Mouse (Mus musculus) MEL (cell line): ENCODE results near the gene Ube2o. TPM values are rescaled to one million over a fixed set of nuclear protein-coding genes. Genes with fewer than 3 reads are reported as not detected.

Experiments
- DNase-seq: peaks from one replicate; pipeline ENCODE4 v3.0.0; 2011; ENCODE audit warnings: low read depth, low spot score
- H3K27ac ChIP-seq: 2 replicates; pipeline ENCODE4 v1.5.1; 2012; ENCODE audit warnings: low read depth, mild to moderate bottlenecking, control low read depth, low read length, moderate library complexity; ENCODE audit not compliant: control insufficient read depth
- H3K27me3 ChIP-seq, 2 experiments: fragments of 150-350 bp in 1 of 2; sonication (generic) in 1 of 2; 2 replicates each; pipeline ENCODE4 v1.6.1; 2012; ENCODE audit warnings: low read length in 2 of 2, mild to moderate bottlenecking in 2 of 2, improper control_type of control experiment in 1 of 2, moderate library complexity in 1 of 2; ENCODE audit not compliant: insufficient read depth in 2 of 2, control insufficient read depth in 1 of 2
- H3K36me3 ChIP-seq, 2 experiments: 2 replicates each; pipeline ENCODE4 v1.6.1; 2012 to 2014; ENCODE audit warnings: low read length in 2 of 2, improper control_type of control experiment in 1 of 2, inconsistent platforms in 1 of 2, mild to moderate bottlenecking in 1 of 2; ENCODE audit not compliant: insufficient read depth in 2 of 2, control insufficient read depth in 1 of 2
- H3K4me1 ChIP-seq, 2 experiments: fragments of 150-350 bp in 1 of 2; sonication (generic) in 1 of 2; 2 replicates each; pipeline ENCODE4 v1.6.1; 2012; ENCODE audit warnings: low read length in 2 of 2, improper control_type of control experiment in 1 of 2, mild to moderate bottlenecking in 1 of 2; ENCODE audit not compliant: insufficient read depth in 2 of 2, control insufficient read depth in 1 of 2
- H3K4me3 ChIP-seq, 2 experiments: fragments of 150-350 bp in 1 of 2; sonication (generic) in 1 of 2; 2 replicates each; pipeline ENCODE4 v1.5.1; 2012; ENCODE audit warnings: low read depth in 2 of 2, low read length in 2 of 2, mild to moderate bottlenecking in 2 of 2, moderate library complexity in 2 of 2, control low read depth in 1 of 2, improper control_type of control experiment in 1 of 2; ENCODE audit not compliant: control insufficient read depth in 1 of 2, insufficient read depth in 1 of 2
- H3K79me2 ChIP-seq: 2 replicates; pipeline ENCODE4 v1.6.1; 2012; ENCODE audit warnings: mild to moderate bottlenecking, low read length, moderate library complexity; ENCODE audit not compliant: control insufficient read depth, poor library complexity, insufficient read depth
- H3K9ac ChIP-seq: 2 replicates; pipeline ENCODE4 v1.6.1; 2012; ENCODE audit warnings: low read depth, mild to moderate bottlenecking, control low read depth, low read length, moderate library complexity; ENCODE audit not compliant: control insufficient read depth, poor library complexity, severe bottlenecking
- H3K9me3 ChIP-seq: fragments of 150-350 bp; sonication (generic); replicated peaks from 2 replicates; pipeline ENCODE4 v1.6.1; 2012; ENCODE audit warnings: mild to moderate bottlenecking, low read length, improper control_type of control experiment, moderate library complexity; ENCODE audit not compliant: insufficient read depth
- CHD1 ChIP-seq: IDR thresholded peaks from 2 replicates; pipeline ENCODE4 v1.6.1; 2012; ENCODE audit warnings: low read depth, mild to moderate bottlenecking, inconsistent platforms, low read length, improper control_type of control experiment
- CHD2 ChIP-seq: IDR thresholded peaks from 2 replicates; pipeline ENCODE4 v1.6.1; 2011; ENCODE audit warnings: low read length, improper control_type of control experiment
- CTCF ChIP-seq, 3 experiments: IDR thresholded peaks in 2 of 3; conservative IDR thresholded peaks in 1 of 3; 2 replicates each; pipeline ENCODE4 v1.5.1; 2011 to 2012; ENCODE audit warnings: low read length in 3 of 3, low read depth in 2 of 3, mild to moderate bottlenecking in 2 of 3, improper control_type of control experiment in 1 of 3, inconsistent platforms in 1 of 3, mixed read lengths in 1 of 3, moderate library complexity in 1 of 3; ENCODE audit not compliant: control insufficient read depth in 1 of 3, insufficient read depth in 1 of 3, poor library complexity in 1 of 3, severe bottlenecking in 1 of 3
- E2F4 ChIP-seq: IDR thresholded peaks from 2 replicates; pipeline ENCODE4 v1.6.1; 2011; ENCODE audit warnings: low read depth, low read length, improper control_type of control experiment, borderline replicate concordance
- ELF1 ChIP-seq: IDR thresholded peaks from 2 replicates; pipeline ENCODE4 v1.6.1; 2014; ENCODE audit warnings: low read depth, mild to moderate bottlenecking, inconsistent platforms, low read length, improper control_type of control experiment, moderate library complexity
- EP300 ChIP-seq, 2 experiments: IDR thresholded peaks; 2 replicates each; pipeline ENCODE4 v1.6.1; 2011; ENCODE audit warnings: improper control_type of control experiment in 2 of 2, low read length in 2 of 2, low read depth in 1 of 2, mild to moderate bottlenecking in 1 of 2
- ETS1 ChIP-seq: IDR thresholded peaks from 2 replicates; pipeline ENCODE4 v1.6.1; 2012; ENCODE audit warnings: low read depth, mild to moderate bottlenecking, inconsistent platforms, low read length, improper control_type of control experiment, moderate library complexity
- GATA1 ChIP-seq: IDR thresholded peaks from 2 replicates; pipeline ENCODE4 v1.6.1; 2011; ENCODE audit warnings: low read depth, low read length, improper control_type of control experiment
- HCFC1 ChIP-seq: IDR thresholded peaks from 2 replicates; pipeline ENCODE4 v1.6.1; 2012; ENCODE audit warnings: low read depth, mild to moderate bottlenecking, inconsistent platforms, low read length, improper control_type of control experiment, moderate library complexity
- JUND ChIP-seq: IDR thresholded peaks from 2 replicates; pipeline ENCODE4 v1.6.1; 2011; ENCODE audit warnings: low read depth, mild to moderate bottlenecking, improper control_type of control experiment, low read length
- KAT2A ChIP-seq: conservative IDR thresholded peaks from 2 replicates; pipeline ENCODE4 v1.6.1; 2012; ENCODE audit warnings: low read depth, low read length, improper control_type of control experiment, inconsistent platforms
- MAFK ChIP-seq: IDR thresholded peaks from 2 replicates; pipeline ENCODE4 v1.6.1; 2011; ENCODE audit warnings: low read depth, mild to moderate bottlenecking, low read length, improper control_type of control experiment, borderline replicate concordance
- MAZ ChIP-seq: IDR thresholded peaks from 2 replicates; pipeline ENCODE4 v1.6.1; 2012; ENCODE audit warnings: low read depth, mild to moderate bottlenecking, inconsistent platforms, low read length, improper control_type of control experiment
- MEF2A ChIP-seq: IDR thresholded peaks from 2 replicates; pipeline ENCODE4 v1.6.1; 2014; ENCODE audit warnings: low read depth, mild to moderate bottlenecking, inconsistent platforms, low read length, improper control_type of control experiment; ENCODE audit not compliant: poor library complexity, insufficient replicate concordance, severe bottlenecking; ENCODE audit errors: extremely low read depth
- MYB ChIP-seq: IDR thresholded peaks from 2 replicates; pipeline ENCODE4 v1.6.1; 2011; ENCODE audit warnings: mild to moderate bottlenecking, low read depth, low read length, improper control_type of control experiment
- MYC ChIP-seq: IDR thresholded peaks from 2 replicates; pipeline ENCODE4 v1.6.1; 2011; ENCODE audit warnings: low read depth, mild to moderate bottlenecking, low read length, improper control_type of control experiment, moderate library complexity
- NELFE ChIP-seq: IDR thresholded peaks from 2 replicates; pipeline ENCODE4 v1.6.1; 2011; ENCODE audit warnings: low read depth, low read length, improper control_type of control experiment
- NRF1 ChIP-seq: IDR thresholded peaks from 2 replicates; pipeline ENCODE4 v1.6.1; 2014; ENCODE audit warnings: low read depth, mild to moderate bottlenecking, inconsistent platforms, low read length, improper control_type of control experiment, moderate library complexity; ENCODE audit not compliant: poor library complexity, insufficient read depth, severe bottlenecking
- POLR2A ChIP-seq, 2 experiments: IDR thresholded peaks; 2 replicates each; pipeline ENCODE4 v1.6.1; 2011 to 2012; ENCODE audit warnings: low read length in 2 of 2, mild to moderate bottlenecking in 2 of 2, control low read depth in 1 of 2, improper control_type of control experiment in 1 of 2, low read depth in 1 of 2, moderate library complexity in 1 of 2; ENCODE audit not compliant: control insufficient read depth in 1 of 2, insufficient read depth in 1 of 2, poor library complexity in 1 of 2
- POLR2AphosphoS2 ChIP-seq: IDR thresholded peaks from 2 replicates; pipeline ENCODE4 v1.6.1; 2011; ENCODE audit warnings: low read length, improper control_type of control experiment
- POLR2AphosphoS5 ChIP-seq: IDR thresholded peaks from 2 replicates; pipeline ENCODE4 v1.6.1; 2012; ENCODE audit warnings: low read depth, borderline replicate concordance, mild to moderate bottlenecking, inconsistent platforms, low read length, moderate library complexity, mixed read lengths
- RAD21 ChIP-seq: IDR thresholded peaks from 2 replicates; pipeline ENCODE4 v1.6.1; 2011; ENCODE audit warnings: mild to moderate bottlenecking, low read depth, low read length, improper control_type of control experiment
- RCOR1 ChIP-seq: IDR thresholded peaks from 2 replicates; pipeline ENCODE4 v1.6.1; 2012; ENCODE audit warnings: low read depth, mild to moderate bottlenecking, inconsistent platforms, low read length, improper control_type of control experiment
- TAL1 ChIP-seq: IDR thresholded peaks from 2 replicates; pipeline ENCODE4 v1.6.1; 2012; ENCODE audit warnings: mild to moderate bottlenecking, inconsistent platforms, low read length, moderate library complexity, mixed read lengths
- TBP ChIP-seq: IDR thresholded peaks from 2 replicates; pipeline ENCODE4 v1.8.0; 2011; ENCODE audit warnings: low read depth, low read length, improper control_type of control experiment
- TCF12 ChIP-seq: IDR thresholded peaks from 2 replicates; pipeline ENCODE4 v1.6.1; 2014; ENCODE audit warnings: low read depth, mild to moderate bottlenecking, inconsistent platforms, low read length, improper control_type of control experiment, moderate library complexity
- UBTF ChIP-seq: IDR thresholded peaks from 2 replicates; pipeline ENCODE4 v1.6.1; 2012; ENCODE audit warnings: low read depth, mild to moderate bottlenecking, inconsistent platforms, low read length, improper control_type of control experiment, moderate library complexity, borderline replicate concordance; ENCODE audit not compliant: insufficient read depth
- USF1 ChIP-seq: IDR thresholded peaks from 2 replicates; pipeline ENCODE4 v1.6.1; 2014; ENCODE audit warnings: low read depth, mild to moderate bottlenecking, inconsistent platforms, low read length, improper control_type of control experiment, moderate library complexity
- USF2 ChIP-seq, 2 experiments: IDR thresholded peaks; 2 replicates each; pipeline ENCODE4 v1.6.1; 2011 to 2012; ENCODE audit warnings: improper control_type of control experiment in 2 of 2, low read length in 2 of 2, borderline replicate concordance in 1 of 2, inconsistent platforms in 1 of 2, low read depth in 1 of 2, mild to moderate bottlenecking in 1 of 2; ENCODE audit not compliant: insufficient read depth in 1 of 2
- ZKSCAN1 ChIP-seq: IDR thresholded peaks from 2 replicates; pipeline ENCODE4 v1.6.1; 2012; ENCODE audit warnings: low read depth, mild to moderate bottlenecking, inconsistent platforms, low read length, improper control_type of control experiment, moderate library complexity
- ZMIZ1 ChIP-seq: IDR thresholded peaks from 2 replicates; pipeline ENCODE4 v1.6.1; 2012; ENCODE audit warnings: low read depth, mild to moderate bottlenecking, inconsistent platforms, low read length, improper control_type of control experiment, moderate library complexity
- ZNF384 ChIP-seq: IDR thresholded peaks from 2 replicates; pipeline ENCODE4 v1.6.1; 2012; ENCODE audit warnings: low read depth, mild to moderate bottlenecking, inconsistent platforms, low read length, improper control_type of control experiment
- polyA plus RNA-seq, 2 experiments: library from polyadenylated mRNA; stranded (reverse) in 1 of 2; unstranded in 1 of 2; fragments of >175 nt in 1 of 2; fragments of >200 nt in 1 of 2; gene quantifications; 2 replicates each; pipeline versions ENCODE4 v1.2.1 to v1.2.4; 2012; ENCODE audit warnings: low replicate concordance in 2 of 2, low read depth in 1 of 2; ENCODE audit not compliant: insufficient read length in 2 of 2, insufficient read depth in 1 of 2, missing spikeins in 1 of 2
- total RNA-seq: library from RNA; depleted of rRNA; stranded (reverse); fragments of 300-350 nt; gene quantifications from 2 replicates; pipeline ENCODE4 v1.2.3, GENCODE M21; 2012

Gene Ube2o
- total and polyA plus RNA-seq, 3 experiments = 22.9 to 42.8 TPM; not detected in 1

GRCm38 (mm10) chr11:116493795-116494252 is 87.4 kb downstream of the Ube2o start, which contains the start of gene Prpsap1 (continued):
- TF ChIP-seq ELF1 = no peak
- TF ChIP-seq ZMIZ1 = no peak
- TF ChIP-seq USF2 (IDR thresholded peaks at IDR 0.05; ENCODE audit: borderline replicate concordance in 1 of 2, insufficient read depth in 1 of 2, low read depth in 1 of 2, low read length in 2 of 2) = no peak
- no peak for TF ChIP-seq MYB
- TF ChIP-seq TBP = peak; percentile 79
- TF ChIP-seq MEF2A = no peak
- no peak for TF ChIP-seq JUND
- TF ChIP-seq CHD1 = no peak
- TF ChIP-seq POLR2A (IDR thresholded peaks at IDR 0.05; ENCODE audit: control insufficient read depth in 1 of 2, insufficient read depth in 1 of 2, low read depth in 1 of 2, low read length in 2 of 2, poor library complexity in 1 of 2) = no peak
- no peak for TF ChIP-seq NELFE
- no peak for TF ChIP-seq KAT2A
- TF ChIP-seq CTCF (IDR thresholded peaks at IDR 0.05 in 2 of 3, conservative IDR thresholded peaks at IDR 0.05 in 1 of 3; ENCODE audit: control insufficient read depth in 1 of 3, insufficient read depth in 1 of 3, low read depth in 2 of 3, low read length in 3 of 3, poor library complexity in 1 of 3, severe bottlenecking in 1 of 3) = peak; percentile 90 to 96 (median 96)

DNA sequence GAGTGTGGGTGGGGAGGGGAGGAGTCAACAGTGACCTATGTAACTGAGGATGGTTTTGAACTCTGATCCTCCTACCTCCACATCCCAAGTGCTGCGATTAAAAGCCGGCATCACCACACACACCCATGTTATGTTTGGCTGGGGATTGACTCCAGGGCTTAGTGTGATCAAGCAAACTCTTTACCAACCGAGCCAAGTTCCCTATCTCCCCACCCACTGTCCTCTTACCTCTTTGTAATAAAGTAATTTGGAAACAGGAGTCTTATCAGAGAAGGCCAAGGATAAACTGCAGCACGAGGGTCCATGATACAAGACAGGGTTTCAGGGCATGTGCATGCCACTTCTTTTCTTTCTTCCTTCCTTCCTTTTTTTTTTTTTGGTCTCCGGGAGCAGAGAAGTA is 88.1 kb downstream of the Ube2o start:
- Histone ChIP-seq H3K4me1 (peaks cover 13 to 44% of the 10 kb centered on the region in 2 experiments), H3K27ac (peak overlapping the region; percentile 95), H3K4me3 (peak overlapping the region; percentile 52 to 57)
- TF ChIP-seq USF1 = no peak
- TF ChIP-seq CHD2 = no peak
- no peak for TF ChIP-seq NRF1
- TF ChIP-seq ETS1 = peak; percentile 65
- TF ChIP-seq ZNF384 = peak; percentile 76
- peak; percentile 59 for TF ChIP-seq MYC
- no peak for TF ChIP-seq MEF2A
- peak; percentile 72 for TF ChIP-seq TBP
- peak; percentile 31; the same call in 1 of the 2 replicates for TF ChIP-seq TAL1
- peak; percentile 21 for TF ChIP-seq NELFE
- no peak for TF ChIP-seq UBTF
- no peak; the same call in 1 of the 2 replicates for TF ChIP-seq CHD1
- TF ChIP-seq HCFC1 = 0 out of 2 replicates have a peak, but pooled peaks have one; percentile 43
- TF ChIP-seq MAFK = 0 out of 2 replicates have a peak, but pooled peaks have one; percentile 22
- TF ChIP-seq MAZ = no peak
- peak; percentile 60; the same call in 1 of the 2 replicates for TF ChIP-seq TCF12
- no peak; the same call in 1 of the 2 replicates for TF ChIP-seq ELF1
- no peak for TF ChIP-seq JUND
- no peak for TF ChIP-seq RCOR1
- peak; percentile 30; the same call in 1 of the 2 replicates for TF ChIP-seq MYB
- TF ChIP-seq EP300 (IDR thresholded peaks at IDR 0.05; ENCODE audit: low read depth in 1 of 2, low read length in 2 of 2) = peak; percentile 55 to 74; a peak in 3 of 4 replicates
- no peak for TF ChIP-seq POLR2AphosphoS2
- peak; percentile 52 for TF ChIP-seq GATA1
- no peak for TF ChIP-seq POLR2AphosphoS5
- no peak for TF ChIP-seq RAD21
- TF ChIP-seq E2F4 = no peak
- TF ChIP-seq ZKSCAN1 = no peak

More for the DNA sequence above, 88.1 kb downstream of the Ube2o start:
- Histone ChIP-seq H3K9ac (peak overlapping the region; percentile 60), H3K36me3 (peaks cover 0 to 27% of the 10 kb centered on the region in 2 experiments), H3K27me3 (no peaks in the 10 kb centered on the region), H3K9me3 (no peaks in the 10 kb centered on the region), H3K79me2 (peaks cover 20% of the 10 kb centered on the region)
- DNase-seq = peak; percentile 85
